Mouse (Mus musculus) embryo, embryonic 11 days (tissue): ENCODE data around the gene St3gal3.

Experiments
- DNase-seq: peaks from one replicate; pipeline ENCODE4 v3.0.0-alpha.2; 2015

St3gal3 gene

GRCm38 (mm10) chr4:117887920-117888319, 246.8 kb downstream of the St3gal3 start:
- no peak for DNase-seq

DNA sequence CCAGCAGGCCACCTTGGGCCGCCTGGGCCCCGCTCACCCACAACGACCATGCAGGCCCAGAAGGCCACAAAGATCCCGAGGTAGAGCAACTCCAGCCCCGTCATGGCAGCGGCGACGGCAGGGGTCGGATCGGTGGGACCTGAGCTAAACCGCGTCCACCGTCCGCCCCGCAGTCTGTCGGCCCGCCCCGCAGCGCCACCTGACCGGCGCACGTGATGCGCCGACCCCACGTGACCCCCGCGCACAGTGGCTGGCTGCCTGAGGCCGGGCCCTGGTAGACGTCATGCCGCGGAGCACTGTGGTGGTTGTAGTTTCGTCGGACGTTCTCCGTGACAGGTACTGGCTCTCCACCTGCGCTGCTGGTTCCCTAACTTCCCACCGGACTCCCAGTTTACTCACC, 247.6 kb downstream of the St3gal3 start, which contains the start of gene Atp6v0b:
Gene Atp6v0b (minus strand): TSS at position 201 of the 400 bp plus-strand sequence.
- DNase-seq = peak; percentile 95

GRCm38 (mm10) chr4:117886644-117887043, 248.1 kb downstream of the St3gal3 start:
- no peak for DNase-seq

DNA sequence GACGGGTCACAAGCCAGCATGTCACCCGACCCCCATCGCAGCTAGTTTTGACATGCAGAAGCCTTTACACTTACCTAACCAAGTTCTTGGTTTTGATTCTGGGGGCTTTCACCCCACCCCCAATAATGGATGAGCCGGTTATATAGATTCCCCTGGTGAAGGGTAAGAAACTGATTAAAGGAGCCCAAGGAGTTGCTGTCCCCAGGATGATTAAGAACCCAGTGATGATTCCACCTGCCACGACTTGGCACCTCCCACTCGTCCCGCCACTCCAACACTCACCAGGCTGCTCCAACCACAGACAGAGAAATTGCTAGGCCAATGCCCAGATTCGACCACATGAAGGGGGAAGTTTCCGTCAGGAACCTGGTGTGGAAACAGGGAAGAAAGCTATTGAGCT, 248.7 kb downstream of the St3gal3 start:
- DNase-seq = no peak

- no peak for DNase-seq
These were observed 249.6 kb downstream of the St3gal3 start for GRCm38 (mm10) chr4:117885093-117885492.

DNA sequence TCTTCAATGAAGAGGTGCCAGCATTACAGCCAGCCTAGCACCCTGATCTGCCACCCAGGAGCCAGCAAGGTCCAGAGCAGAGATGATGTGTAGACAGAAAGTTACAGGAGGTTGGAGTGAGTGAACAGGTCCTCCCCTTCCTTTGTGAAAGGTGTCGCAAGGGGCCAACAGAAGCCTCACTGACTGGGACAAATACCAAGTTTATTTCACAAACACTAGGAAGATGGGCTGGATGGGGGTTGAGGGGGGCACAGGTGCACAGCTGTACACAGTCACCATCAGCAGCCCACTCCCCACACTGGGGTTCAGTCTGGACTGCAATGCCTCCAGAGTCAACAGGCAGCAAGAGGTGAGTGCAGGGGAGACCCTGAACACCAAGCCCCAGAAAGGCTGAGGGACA, 250.6 kb downstream of the St3gal3 start:
- DNase-seq = no peak

DNA sequence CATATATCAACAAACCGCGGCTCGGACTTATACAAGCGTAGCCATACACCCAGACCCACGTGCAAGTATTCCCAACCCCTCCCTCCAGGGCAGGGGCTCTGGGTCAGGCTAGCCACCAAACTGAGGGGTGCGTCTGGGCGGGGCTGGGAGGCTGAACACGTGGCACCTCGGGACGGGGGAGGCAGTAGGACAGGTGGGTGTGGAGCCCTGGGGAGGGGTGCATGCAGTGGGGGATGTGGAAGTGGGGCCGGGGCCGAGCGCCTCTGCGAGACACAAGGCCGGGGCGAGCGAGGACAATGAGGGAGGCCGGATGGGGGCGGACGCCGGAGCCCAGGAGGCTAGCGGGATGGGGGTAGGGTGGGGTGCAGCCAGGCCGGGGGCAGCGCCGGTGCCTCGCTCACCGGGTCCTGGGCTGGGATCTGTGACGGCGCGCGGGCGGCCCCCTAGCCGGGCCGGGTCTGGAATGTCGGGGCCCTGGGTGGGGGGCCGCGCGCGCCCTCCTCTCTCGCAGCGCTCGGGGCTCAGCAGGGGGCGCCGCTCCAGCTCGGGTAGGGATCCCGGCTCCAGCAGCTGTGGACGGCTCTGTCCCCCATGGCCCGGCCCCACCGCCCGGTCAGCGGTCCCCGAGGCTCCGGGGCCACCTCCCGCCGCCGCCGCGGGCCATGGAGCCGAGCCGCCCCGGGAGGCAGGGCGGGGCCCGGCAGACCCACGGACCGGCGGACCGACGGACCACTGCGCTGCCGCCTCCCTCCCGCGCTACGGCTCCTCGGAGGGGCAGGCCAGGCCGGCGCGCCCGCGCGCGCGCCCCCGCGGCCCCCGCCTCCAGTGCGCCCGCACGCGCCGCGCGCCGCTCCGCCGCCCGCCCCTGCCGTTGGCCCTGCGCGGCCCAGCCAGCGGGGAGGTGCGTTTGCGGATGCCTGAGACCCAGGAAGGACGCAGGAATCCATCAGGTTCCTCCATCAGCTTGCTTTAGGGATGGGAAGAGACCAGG, 251.7 kb downstream of the St3gal3 start, which contains the start of gene B4galt2:
Gene B4galt2 (minus strand): TSS at position 787 of the 991 bp plus-strand sequence.
- DNase-seq = peak; percentile 87
